Mouse (Mus musculus) left cerebral cortex, postnatal 4 days (tissue): ENCODE data around the gene Fam167b. TPM values are rescaled to one million over a fixed set of nuclear protein-coding genes. Genes with fewer than 3 reads are reported as not detected.

ENCODE experiments used
- microRNA-seq: library from miRNA; unstranded; fragments of <30 nt; microRNA quantifications from one replicate; pipeline ENCODE4 v1.2.0, GENCODE M21; 2022
- total RNA-seq, 2 experiments: library from RNA; stranded (reverse); gene quantifications; 2 replicates each; pipeline ENCODE4 v1.2.3; 2021

Gene Fam167b
- total RNA-seq, 2 experiments from 2014 or later = not detected

Small RNA genes lying within 50 kb of the gene (microRNA-seq; reads per million reads assigned to microRNA genes)
- gene Mir8119 = not detected

Other genes with a start within 250 kb of the Fam167b start
- gene Rbbp4, start 243.2 kb downstream of the Fam167b start, total RNA-seq = 100 to 1,000 TPM; 156 to 186 TPM
- gene Zbtb8os, start 242.9 kb downstream of the Fam167b start, total RNA-seq = 10 to 100 TPM; 18.0 to 18.5 TPM
- 10 to 100 TPM in 1 of 2 experiments, 1 to 10 TPM in 1; 9.8 to 11.3 TPM for gene Zbtb8a, start 200.4 kb downstream of the Fam167b start, total RNA-seq
- gene Zbtb8b, start 137.7 kb downstream of the Fam167b start, total RNA-seq = 1 to 10 TPM; 6.3 to 6.6 TPM
- 10 to 100 TPM; 38.5 to 40.7 TPM for gene Bsdc1, start 117.0 kb downstream of the Fam167b start, total RNA-seq
- gene Tssk3, start 87.5 kb downstream of the Fam167b start, total RNA-seq = 1 to 10 TPM; 1.0 TPM
- not detected for gene Fam229a, start 87.4 kb downstream of the Fam167b start, total RNA-seq
- gene Marcksl1, start 65.0 kb downstream of the Fam167b start, total RNA-seq = 1,000 to 10,000 TPM; 1,277 to 1,311 TPM
- 10 to 100 TPM; 39.8 to 43.5 TPM for gene Hdac1, start 35.8 kb downstream of the Fam167b start, total RNA-seq
- gene Lck, start 4.9 kb downstream of the Fam167b start, total RNA-seq = 10 to 100 TPM; 14.1 to 15.2 TPM
- gene Eif3i, start 22.1 kb upstream of the Fam167b start, total RNA-seq = 100 to 1,000 TPM; 137 to 143 TPM
- gene Tmem234, start 22.1 kb upstream of the Fam167b start, total RNA-seq = 100 to 1,000 TPM in 1 of 2 experiments, 10 to 100 TPM in 1; 99.9 to 102 TPM
- 1 to 10 TPM; 3.4 to 4.0 TPM for gene Dcdc2b, start 35.7 kb upstream of the Fam167b start, total RNA-seq
- gene Iqcc, start 40.5 kb upstream of the Fam167b start, total RNA-seq = 10 to 100 TPM; 26.1 to 28.8 TPM
- gene Ccdc28b, start 45.4 kb upstream of the Fam167b start, total RNA-seq = 100 to 1,000 TPM; 125 to 131 TPM
- gene Txlna, start 62.5 kb upstream of the Fam167b start, total RNA-seq = 10 to 100 TPM; 39.7 to 44.7 TPM
- 10 to 100 TPM; 78.3 to 83.0 TPM for gene Kpna6, start 94.2 kb upstream of the Fam167b start, total RNA-seq
- 10 to 100 TPM; 21.5 to 22.3 TPM for gene Tmem39b, start 118.3 kb upstream of the Fam167b start, total RNA-seq
- gene Khdrbs1, start 163.8 kb upstream of the Fam167b start, total RNA-seq = 100 to 1,000 TPM; 164 to 166 TPM
- gene Ptp4a2, start 232.7 kb upstream of the Fam167b start, total RNA-seq = 100 to 1,000 TPM; 133 to 141 TPM